In genomic region chr6:129425812-129426211, GRCm38 (mm10) we compare ENCODE assay signal across 13 mouse cellular contexts. TPM values are rescaled to one million over a fixed set of nuclear protein-coding genes. Genes with fewer than 3 reads are reported as not detected.
DNase-seq lines count a peak whose midpoint lies in the region; ATAC-seq lines count a peak whose summit lies in the region.
"Had no signal": no experiment of that assay in that cellular context is flagged by ENCODE, and none has a peak within 500 bp of the region (broad histone marks: within the 10 kb centered on the region; RNA-seq: fewer than 3 reads in every experiment).

No protein-coding gene starts in this region.

- no peaks in the 10 kb centered on the region for H3K4me1 ChIP-seq in embryonic facial prominence, embryonic 11.5 days (ENCODE audit: control insufficient read depth, insufficient read depth, low read length)
- no peaks in the 10 kb centered on the region for H3K4me1 ChIP-seq in embryonic facial prominence, embryonic 10.5 days
- H3K4me1 ChIP-seq in heart, embryonic 13.5 days, result peaks cover 18% of the 10 kb centered on the region
- H3K4me1 ChIP-seq: forebrain, embryonic 15.5 days had no signal

- no peak for ATAC-seq in embryonic facial prominence, embryonic 11.5 days (replicated peaks; ENCODE audit: insufficient number of reproducible peaks, low FRiP score, low TSS enrichment, low read depth)
- ATAC-seq in heart, embryonic 13.5 days (ENCODE audit: extremely low read depth, insufficient number of reproducible peaks, low FRiP score, low TSS enrichment), result no peak
- ATAC-seq: forebrain, embryonic 15.5 days had no signal

- DNase-seq in embryonic facial prominence, embryonic 11.5 days (ENCODE audit: low spot score), result peak; percentile 24
- no peak for DNase-seq in embryonic facial prominence, embryonic 10.5 days (ENCODE audit: low spot score)
- peak; percentile 60 for DNase-seq in kidney, postnatal 14 days
- peak; percentile 85 for DNase-seq in lung, postnatal 25 days (ENCODE audit: low spot score)
- no peak for DNase-seq in spleen, postnatal 14 days (ENCODE audit: low spot score in 2 of 2)
- no peak for DNase-seq in gastrocnemius, postnatal 10 days
- DNase-seq in left cerebral cortex, postnatal 4 days, result no peak
- DNase-seq: cerebellum, adult 18-20 months had no signal

- H3K36me3 ChIP-seq in embryonic facial prominence, embryonic 11.5 days (replicated peaks; ENCODE audit: control insufficient read depth, insufficient read depth, low read depth, low read length), result no peaks in the 10 kb centered on the region
- no peaks in the 10 kb centered on the region for H3K36me3 ChIP-seq in embryonic facial prominence, embryonic 10.5 days (replicated peaks)
- no peaks in the 10 kb centered on the region for H3K36me3 ChIP-seq in heart, embryonic 13.5 days
- H3K36me3 ChIP-seq: forebrain, embryonic 15.5 days; stomach, embryonic 15.5 days had no signal

- intact Hi-C loops in left cerebral cortex, postnatal 4 days (cut with DNase I), result no loop called here

- H3K27ac ChIP-seq in embryonic facial prominence, embryonic 11.5 days (replicated peaks; ENCODE audit: low read depth, low read length), result no peak overlapping the region
- H3K27ac ChIP-seq in embryonic facial prominence, embryonic 10.5 days (replicated peaks), result no peak overlapping the region
- H3K27ac ChIP-seq in heart, embryonic 13.5 days (replicated peaks), result peak overlapping the region; percentile 48; the same call in 1 of the 2 replicates
- H3K27ac ChIP-seq: forebrain, embryonic 15.5 days; stomach, embryonic 15.5 days had no signal

- no peak overlapping the region for H3K9ac ChIP-seq in embryonic facial prominence, embryonic 11.5 days (replicated peaks; ENCODE audit: low read length)
- H3K9ac ChIP-seq in heart, embryonic 13.5 days, result no peak overlapping the region
- H3K9ac ChIP-seq: forebrain, embryonic 15.5 days; stomach, embryonic 15.5 days had no signal

- no peaks in the 10 kb centered on the region for H3K9me3 ChIP-seq in embryonic facial prominence, embryonic 11.5 days (replicated peaks; ENCODE audit: control insufficient read depth, low read length)
- H3K9me3 ChIP-seq in embryonic facial prominence, embryonic 10.5 days, result no peaks in the 10 kb centered on the region
- H3K9me3 ChIP-seq in heart, embryonic 13.5 days, result no peaks in the 10 kb centered on the region
- H3K9me3 ChIP-seq: forebrain, embryonic 15.5 days; stomach, embryonic 15.5 days had no signal

- H3K27me3 ChIP-seq in embryonic facial prominence, embryonic 11.5 days (ENCODE audit: control insufficient read depth, insufficient read depth, low read length), result no peaks in the 10 kb centered on the region
- H3K27me3 ChIP-seq in embryonic facial prominence, embryonic 10.5 days (replicated peaks; ENCODE audit: low read depth, poor library complexity, severe bottlenecking), result no peaks in the 10 kb centered on the region
- no peaks in the 10 kb centered on the region for H3K27me3 ChIP-seq in heart, embryonic 13.5 days (replicated peaks)
- H3K27me3 ChIP-seq: forebrain, embryonic 15.5 days; stomach, embryonic 15.5 days had no signal

- whole genome bisulfite sequencing in embryonic facial prominence, embryonic 11.5 days, result 22% methylated on average over 5 of the region's 5 CpGs
- 33% methylated on average over 5 of the region's 5 CpGs for WGBS in embryonic facial prominence, embryonic 10.5 days
- 28% methylated on average over 5 of the region's 5 CpGs for WGBS in heart, embryonic 13.5 days

- no peak overlapping the region for H3K4me3 ChIP-seq in embryonic facial prominence, embryonic 11.5 days (ENCODE audit: low read depth, low read length)
- no peak overlapping the region for H3K4me3 ChIP-seq in embryonic facial prominence, embryonic 10.5 days
- H3K4me3 ChIP-seq in heart, embryonic 13.5 days, result no peak overlapping the region
- H3K4me3 ChIP-seq: forebrain, embryonic 15.5 days; stomach, embryonic 15.5 days had no signal

- no peak overlapping the region for H3K4me2 ChIP-seq in embryonic facial prominence, embryonic 11.5 days (ENCODE audit: low read depth, low read length)
- H3K4me2 ChIP-seq in heart, embryonic 13.5 days, result no peak overlapping the region
- H3K4me2 ChIP-seq: forebrain, embryonic 15.5 days; stomach, embryonic 15.5 days had no signal

RNA-seq across cellular contexts. Expression of gene Clec9a, which starts 17.1 kb away (rescaled TPM):
- 0.13 and 0.15 TPM in 2 replicates for polyA plus RNA-seq in embryonic facial prominence, embryonic 11.5 days (2014; fragmentation: Nextera tagmentation; extraction: Ambion mirVana)
- polyA plus RNA-seq in embryonic facial prominence, embryonic 10.5 days (2016; fragmentation: Nextera tagmentation; extraction: Ambion mirVana), result 0.19 and 0.50 TPM in 2 replicates
- polyA plus RNA-seq in heart, embryonic 13.5 days (2015; fragmentation: Nextera tagmentation; extraction: Ambion mirVana), result 0.20 and 0.35 TPM in 2 replicates
- not detected for total RNA-seq in gastrocnemius, postnatal 10 days (2021)
- total RNA-seq in left cerebral cortex, postnatal 4 days (2021), result not detected
- polyA plus RNA-seq: C2C12 had no signal

RNA-seq across cellular contexts. Expression of gene Clec1a, which starts 26.0 kb away (rescaled TPM):
- 0.49 and 1.5 TPM in 2 replicates for polyA plus RNA-seq in embryonic facial prominence, embryonic 11.5 days (2014; fragmentation: Nextera tagmentation; extraction: Ambion mirVana)
- 0.82 and 0.89 TPM in 2 replicates for polyA plus RNA-seq in embryonic facial prominence, embryonic 10.5 days (2016; fragmentation: Nextera tagmentation; extraction: Ambion mirVana)
- polyA plus RNA-seq in heart, embryonic 13.5 days (2015; fragmentation: Nextera tagmentation; extraction: Ambion mirVana), result 3.0 and 3.2 TPM in 2 replicates
- total RNA-seq in gastrocnemius, postnatal 10 days (2021), result 1 to 10 TPM; 4.8 to 6.3 TPM
- 1 to 10 TPM; 1.3 to 2.1 TPM for total RNA-seq in left cerebral cortex, postnatal 4 days (2021)

RNA-seq across cellular contexts. Expression of gene Clec1b, which starts 28.7 kb away (rescaled TPM):
- 10.7 and 13.5 TPM in 2 replicates for polyA plus RNA-seq in embryonic facial prominence, embryonic 11.5 days (2014; fragmentation: Nextera tagmentation; extraction: Ambion mirVana)
- polyA plus RNA-seq in embryonic facial prominence, embryonic 10.5 days (2016; fragmentation: Nextera tagmentation; extraction: Ambion mirVana), result 12.7 and 13.3 TPM in 2 replicates
- 5.9 and 9.6 TPM in 2 replicates for polyA plus RNA-seq in heart, embryonic 13.5 days (2015; fragmentation: Nextera tagmentation; extraction: Ambion mirVana)
- total RNA-seq in gastrocnemius, postnatal 10 days (2021), result under 1 TPM in 1 of 2 experiments, not detected in 1; 0.47 TPM
- under 1 TPM in 1 of 2 experiments, not detected in 1; 0.68 TPM for total RNA-seq in left cerebral cortex, postnatal 4 days (2021)
- polyA plus RNA-seq: C2C12 had no signal

RNA-seq across cellular contexts. Expression of gene Clec12b, which starts 40.1 kb away (rescaled TPM):
- not detected in 2 replicates for polyA plus RNA-seq in embryonic facial prominence, embryonic 11.5 days (2014; fragmentation: Nextera tagmentation; extraction: Ambion mirVana)
- polyA plus RNA-seq in embryonic facial prominence, embryonic 10.5 days (2016; fragmentation: Nextera tagmentation; extraction: Ambion mirVana), result not detected in 2 replicates
- polyA plus RNA-seq in heart, embryonic 13.5 days (2015; fragmentation: Nextera tagmentation; extraction: Ambion mirVana), result 0.15 and 0.32 TPM in 2 replicates
- total RNA-seq in gastrocnemius, postnatal 10 days (2021), result not detected
- total RNA-seq in left cerebral cortex, postnatal 4 days (2021), result not detected
- total RNA-seq: megakaryocyte, adult 5-6 weeks had no signal
- polyA plus RNA-seq: C2C12; stomach, embryonic 15.5 days had no signal

Comparison
In these comparisons a context has a peak if more than half of its experiments do, and no peak if none do; other contexts are left out.
1. DNase-seq: peak in embryonic facial prominence, embryonic 11.5 days (single experiment), kidney, postnatal 14 days (single experiment) and lung, postnatal 25 days (single experiment); none in embryonic facial prominence, embryonic 10.5 days (single experiment), spleen, postnatal 14 days (0 of 2), gastrocnemius, postnatal 10 days (single experiment) and left cerebral cortex, postnatal 4 days (single experiment).